Mouse (Mus musculus) mammary gland, adult 2 months (tissue): Measurements from ENCODE around the gene Zfp992. TPM values are rescaled to one million over a fixed set of nuclear protein-coding genes. Genes with fewer than 3 reads are reported as not detected.

ENCODE experiments used
- polyA plus RNA-seq: library from polyadenylated mRNA; depleted of rRNA; stranded (reverse); fragments of >200 nt; gene quantifications from 2 replicates; pipeline ENCODE4 v1.2.3, GENCODE M21; 2012; ENCODE audit warnings: low replicate concordance; rRNA removed

Gene Zfp992
- 0.38 and 0.92 TPM in 2 replicates for polyA plus RNA-seq

DNA sequence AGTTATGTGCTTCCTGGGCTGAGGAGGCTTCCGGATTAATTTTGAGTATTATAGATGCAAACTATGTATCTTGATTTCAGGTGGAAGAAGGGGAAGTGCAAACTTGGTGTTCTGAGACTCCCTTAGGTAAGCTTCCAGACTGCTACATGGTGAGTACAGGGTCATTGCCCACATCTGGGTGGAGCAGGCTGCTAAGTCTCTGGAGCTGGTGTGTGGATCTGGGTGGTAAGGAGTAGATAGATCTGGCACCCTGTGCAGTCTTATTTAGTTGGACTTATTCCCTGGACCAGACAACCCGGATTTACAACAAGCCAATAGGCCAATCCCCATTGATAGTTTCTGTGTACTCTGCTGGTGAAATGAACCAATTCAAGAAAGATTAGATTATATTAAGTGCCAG lies at the start of gene Zfp992:
TSS of gene Zfp992 (plus strand) at position 74 of the 400 bp plus-strand sequence.

DNA sequence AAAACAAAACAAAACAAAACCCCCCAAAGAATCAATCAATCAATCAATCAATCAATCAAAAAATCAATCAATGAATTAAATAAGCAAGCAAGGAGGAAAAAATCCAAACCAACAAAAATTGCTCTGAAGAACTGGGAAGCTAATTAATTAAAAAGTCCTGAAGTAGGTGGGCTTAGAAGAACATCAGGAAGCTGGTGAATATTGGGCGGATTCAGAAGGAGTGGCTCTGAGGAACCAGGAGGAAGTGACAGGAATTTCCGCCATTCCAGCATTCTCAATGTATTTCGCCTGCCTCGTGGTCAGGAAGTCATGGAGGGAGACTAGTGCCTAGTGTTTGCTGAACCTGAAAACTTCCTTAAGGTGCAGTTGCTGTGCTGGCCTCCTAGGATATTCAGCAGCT lies 52.9 kb downstream of the Zfp992 start, which contains the start of gene Zfp981:
TSS of gene Zfp981 (plus strand) at position 301 of the 400 bp plus-strand sequence.

Other genes starting within 250 kb of the Zfp992 start
- gene Zfp981, start 53.0 kb downstream of the Zfp992 start, polyA plus RNA-seq, result not detected in 2 replicates
- gene Zfp993, start 161.9 kb downstream of the Zfp992 start, polyA plus RNA-seq, result 1.0 and 3.1 TPM in 2 replicates